Mouse (Mus musculus) cerebellum, adult 8-10 months (tissue): ENCODE results near the gene Zfp286.

Experiments used
- DNase-seq: peaks from one replicate; pipeline ENCODE4 v3.0.0; 2022

Zfp286 gene

GRCm38 (mm10) chr11:62788935-62789616 lies at the start of gene Zfp286:
Gene Zfp286, minus strand, starts transcription at chr11:62789462.
- DNase-seq, result peak; percentile 82

GRCm38 (mm10) chr11:62831906-62832305 lies 42.6 kb upstream of the Zfp286 start:
- no peak for DNase-seq

- DNase-seq, result no peak
Measured at GRCm38 (mm10) chr11:62830387-62830786, 41.1 kb upstream of the Zfp286 start.

GRCm38 (mm10) chr11:62827911-62828310 lies 38.6 kb upstream of the Zfp286 start:
- no peak for DNase-seq

GRCm38 (mm10) chr11:62827135-62827534 lies 37.9 kb upstream of the Zfp286 start:
- DNase-seq, result no peak

- DNase-seq, result no peak
Measured at GRCm38 (mm10) chr11:62826106-62826733, 37.0 kb upstream of the Zfp286 start.

- no peak for DNase-seq
Measured at GRCm38 (mm10) chr11:62825222-62826105, 36.2 kb upstream of the Zfp286 start.

- no peak for DNase-seq
Measured at GRCm38 (mm10) chr11:62824211-62824610, 34.9 kb upstream of the Zfp286 start.

- no peak for DNase-seq
Measured at GRCm38 (mm10) chr11:62821893-62822292, 32.6 kb upstream of the Zfp286 start.

- no peak for DNase-seq
Measured at GRCm38 (mm10) chr11:62820661-62821437, 31.6 kb upstream of the Zfp286 start.

- DNase-seq, result peak; percentile 20
Measured at GRCm38 (mm10) chr11:62820059-62820541, 30.8 kb upstream of the Zfp286 start, which contains the start of gene Trim16. Gene Trim16, plus strand, starts transcription at chr11:62820231.

GRCm38 (mm10) chr11:62819059-62819686 lies 29.9 kb upstream of the Zfp286 start:
- no peak for DNase-seq

- DNase-seq, result no peak
Measured at GRCm38 (mm10) chr11:62816591-62816990, 27.3 kb upstream of the Zfp286 start.

GRCm38 (mm10) chr11:62815438-62815837 lies 26.2 kb upstream of the Zfp286 start:
- DNase-seq, result no peak

- DNase-seq, result no peak
Measured at GRCm38 (mm10) chr11:62814625-62815024, 25.4 kb upstream of the Zfp286 start.

GRCm38 (mm10) chr11:62813970-62814624 lies 24.8 kb upstream of the Zfp286 start:
- no peak for DNase-seq

- DNase-seq, result no peak
Measured at GRCm38 (mm10) chr11:62813497-62813896, 24.2 kb upstream of the Zfp286 start.

- no peak for DNase-seq
Measured at GRCm38 (mm10) chr11:62812268-62812667, 23.0 kb upstream of the Zfp286 start.

- peak; percentile 4 for DNase-seq
Measured at GRCm38 (mm10) chr11:62809201-62809600, 19.9 kb upstream of the Zfp286 start.

GRCm38 (mm10) chr11:62807965-62808364 lies 18.7 kb upstream of the Zfp286 start:
- DNase-seq, result no peak

- no peak for DNase-seq
Measured at GRCm38 (mm10) chr11:62804119-62804518, 14.9 kb upstream of the Zfp286 start.

- no peak for DNase-seq
Measured at GRCm38 (mm10) chr11:62789617-62789936, 315 bp upstream of the Zfp286 start.
